Mouse (Mus musculus): ENCODE results near the gene Arl5c. TPM values are rescaled to one million over a fixed set of nuclear protein-coding genes. Genes with fewer than 3 reads are reported as not detected.

Arl5c gene
- 7.0 and 8.8 TPM in 2 replicates for polyA plus RNA-seq (2015; fragmentation: Nextera tagmentation; extraction: Ambion mirVana)

GRCm38 (mm10) chr11:97995564-97996288, at the start of gene Arl5c:
Gene Arl5c, minus strand, starts transcription at chr11:97996181.
- peaks cover 18% of the 10 kb centered on the region for H3K27me3 ChIP-seq
- peaks cover 21% of the 10 kb centered on the region for H3K4me1 ChIP-seq

GRCm38 (mm10) chr11:98045596-98045995, 49.6 kb upstream of the Arl5c start:
- H3K4me2 ChIP-seq (replicated peaks), result no peak overlapping the region
- peaks cover 32% of the 10 kb centered on the region for H3K27me3 ChIP-seq
- ATAC-seq (ENCODE audit: low FRiP score, low read depth), result no peak
- H3K4me3 ChIP-seq, result no peak overlapping the region
- H3K9me3 ChIP-seq, result 0 out of 2 replicates have a peak, but pooled peaks cover 3% of the 10 kb centered on the region
- no peak overlapping the region for H3K9ac ChIP-seq
- no peak overlapping the region for H3K27ac ChIP-seq
- no peaks in the 10 kb centered on the region for H3K36me3 ChIP-seq
- H3K4me1 ChIP-seq, result 0 out of 2 replicates have a peak, but pooled peaks cover 3% of the 10 kb centered on the region
- 64% methylated on average over 4 of the region's 4 CpGs for WGBS

More at GRCm38 (mm10) chr11:97995564-97996288, at the start of gene Arl5c:
- peak within 1 kb of the TSS; percentile 92 for H3K4me2 ChIP-seq (replicated peaks)
- peak within 1 kb of the TSS; percentile 54 for H3K4me3 ChIP-seq
- peak within 1 kb of the TSS; percentile 67 for H3K9ac ChIP-seq
- H3K36me3 ChIP-seq, result no peaks in the 10 kb centered on the region
- ATAC-seq (ENCODE audit: low FRiP score, low read depth), result peak; percentile 42; the same call in 1 of the 2 replicates
- 1% methylated on average over 26 of the region's 26 CpGs for WGBS
- H3K27ac ChIP-seq, result no peak within 1 kb of the TSS
- no peaks in the 10 kb centered on the region for H3K9me3 ChIP-seq

DNA sequence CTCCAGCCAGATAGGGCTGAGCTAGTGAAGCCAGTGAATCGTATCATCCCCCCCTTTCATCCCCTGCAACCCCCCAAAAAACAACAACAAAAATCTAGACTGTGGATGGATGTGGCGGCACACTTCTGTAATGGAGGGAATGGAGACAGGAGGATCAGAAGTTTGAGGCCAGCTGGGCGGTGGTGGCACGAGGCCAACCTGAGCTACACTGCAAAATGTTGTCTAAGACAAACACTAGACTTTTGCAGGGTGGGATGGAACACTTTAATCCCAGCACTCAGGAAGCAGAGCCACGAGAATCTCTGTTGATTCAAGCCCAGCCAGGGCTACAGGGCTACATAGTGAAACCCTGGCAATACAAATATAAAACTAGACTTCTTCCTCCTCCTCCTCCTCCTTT, 48.1 kb upstream of the Arl5c start:
- Histone ChIP-seq H3K9ac (no peak overlapping the region), H3K27me3 (peaks cover 17% of the 10 kb centered on the region), H3K36me3 (no peaks in the 10 kb centered on the region), H3K27ac (no peak overlapping the region), H3K4me1 (0 out of 2 replicates have a peak, but pooled peaks cover 3% of the 10 kb centered on the region), H3K4me2 (replicated peaks) (no peak overlapping the region), H3K4me3 (no peak overlapping the region), H3K9me3 (0 out of 2 replicates have a peak, but pooled peaks cover 3% of the 10 kb centered on the region)
- ATAC-seq (ENCODE audit: low FRiP score, low read depth), result no peak
- 76% methylated on average over 5 of the region's 5 CpGs for WGBS

DNA sequence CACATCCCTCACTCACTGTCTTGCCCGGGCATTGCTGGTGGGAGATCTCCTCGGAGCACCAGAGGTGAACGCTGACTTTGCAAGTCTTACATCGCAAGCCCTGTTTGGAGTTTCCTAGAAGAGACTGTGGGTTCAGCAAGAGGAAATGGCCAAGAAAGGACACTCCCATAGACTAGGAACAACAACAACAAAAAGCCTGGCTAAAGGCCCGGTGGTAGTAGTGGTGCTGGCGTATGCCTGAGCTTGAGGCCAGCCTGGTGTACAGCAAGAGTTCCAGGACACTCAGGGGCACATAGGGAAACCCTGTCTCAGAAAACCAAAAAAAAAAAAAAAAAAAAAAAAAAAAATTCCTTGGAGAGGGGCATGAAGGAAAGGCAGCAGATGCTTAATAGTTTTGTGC, 46.8 kb upstream of the Arl5c start:
- Histone ChIP-seq H3K9ac (no peak overlapping the region), H3K4me1 (0 out of 2 replicates have a peak, but pooled peaks cover 3% of the 10 kb centered on the region), H3K4me3 (no peak overlapping the region), H3K27ac (no peak overlapping the region), H3K27me3 (peaks cover 8% of the 10 kb centered on the region), H3K36me3 (no peaks in the 10 kb centered on the region), H3K9me3 (0 out of 2 replicates have a peak, but pooled peaks cover 3% of the 10 kb centered on the region), H3K4me2 (replicated peaks) (no peak overlapping the region)
- no peak for ATAC-seq (ENCODE audit: low FRiP score, low read depth)
- 83% methylated on average over 6 of the region's 6 CpGs for WGBS

- H3K4me1 ChIP-seq, result peaks cover 8% of the 10 kb centered on the region
- no peak overlapping the region for H3K27ac ChIP-seq
- WGBS, result 67% methylated on average over 8 of the region's 8 CpGs
- no peaks in the 10 kb centered on the region for H3K36me3 ChIP-seq
- H3K9me3 ChIP-seq, result 0 out of 2 replicates have a peak, but pooled peaks cover 3% of the 10 kb centered on the region
- H3K27me3 ChIP-seq, result peaks cover 22% of the 10 kb centered on the region
- ATAC-seq (ENCODE audit: low FRiP score, low read depth), result no peak
- peak overlapping the region; percentile 43; the same call in 1 of the 2 replicates for H3K9ac ChIP-seq
- H3K4me2 ChIP-seq (replicated peaks), result no peak overlapping the region
- H3K4me3 ChIP-seq, result no peak overlapping the region
Measured at GRCm38 (mm10) chr11:98040975-98041374, 45.0 kb upstream of the Arl5c start.

GRCm38 (mm10) chr11:98037871-98038270, 41.9 kb upstream of the Arl5c start:
- ATAC-seq (ENCODE audit: low FRiP score, low read depth), result no peak
- H3K4me1 ChIP-seq, result peaks cover 19% of the 10 kb centered on the region
- 60% methylated on average over 14 of the region's 14 CpGs for WGBS
- H3K9ac ChIP-seq, result no peak overlapping the region
- H3K4me3 ChIP-seq, result no peak overlapping the region
- H3K36me3 ChIP-seq, result no peaks in the 10 kb centered on the region
- no peak overlapping the region for H3K4me2 ChIP-seq (replicated peaks)
- H3K27me3 ChIP-seq, result peaks cover 30% of the 10 kb centered on the region
- H3K27ac ChIP-seq, result no peak overlapping the region
- H3K9me3 ChIP-seq, result no peaks in the 10 kb centered on the region

GRCm38 (mm10) chr11:98035977-98036377, 40.0 kb upstream of the Arl5c start:
- Histone ChIP-seq H3K4me1 (peaks cover 19% of the 10 kb centered on the region), H3K9me3 (no peaks in the 10 kb centered on the region), H3K4me3 (peak overlapping the region; percentile 38), H3K4me2 (replicated peaks) (peak overlapping the region; percentile 73), H3K36me3 (peaks cover 4% of the 10 kb centered on the region), H3K27ac (no peak overlapping the region), H3K27me3 (peaks cover 30% of the 10 kb centered on the region), H3K9ac (peak overlapping the region; percentile 59)
- ATAC-seq (ENCODE audit: low FRiP score, low read depth), result 0 out of 2 replicates have a peak, but pooled peaks have one; percentile 52
- under 1% methylated on average over 25 of the region's 27 CpGs for WGBS

DNA sequence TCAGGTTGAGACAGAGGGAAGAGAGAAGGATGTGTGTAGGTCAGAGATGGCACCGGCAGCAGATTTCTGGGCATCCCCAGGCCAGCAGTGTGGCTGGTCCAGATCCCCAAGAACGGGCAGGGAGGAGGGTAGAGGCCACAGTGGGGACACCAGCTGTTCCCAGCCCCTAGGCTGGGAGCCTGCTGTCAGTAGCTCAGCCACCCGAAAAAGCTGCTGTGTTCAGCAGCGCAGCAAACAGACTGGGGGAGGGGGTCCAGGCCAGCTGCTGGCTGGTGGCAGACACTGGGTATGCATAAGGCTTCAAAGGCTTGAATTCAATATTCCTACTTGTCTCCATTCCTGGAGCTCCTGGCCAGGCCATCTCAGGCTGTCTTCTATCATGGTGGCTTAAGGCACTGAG, 38.9 kb upstream of the Arl5c start:
- Histone ChIP-seq H3K9ac (no peak overlapping the region), H3K27me3 (peaks cover 30% of the 10 kb centered on the region), H3K4me3 (no peak overlapping the region), H3K27ac (no peak overlapping the region), H3K9me3 (no peaks in the 10 kb centered on the region), H3K4me1 (peaks cover 19% of the 10 kb centered on the region), H3K4me2 (replicated peaks) (no peak overlapping the region), H3K36me3 (peaks cover 15% of the 10 kb centered on the region)
- 21% methylated on average over 4 of the region's 4 CpGs for WGBS
- ATAC-seq (ENCODE audit: low FRiP score, low read depth), result peak; percentile 66; the same call in 1 of the 2 replicates

DNA sequence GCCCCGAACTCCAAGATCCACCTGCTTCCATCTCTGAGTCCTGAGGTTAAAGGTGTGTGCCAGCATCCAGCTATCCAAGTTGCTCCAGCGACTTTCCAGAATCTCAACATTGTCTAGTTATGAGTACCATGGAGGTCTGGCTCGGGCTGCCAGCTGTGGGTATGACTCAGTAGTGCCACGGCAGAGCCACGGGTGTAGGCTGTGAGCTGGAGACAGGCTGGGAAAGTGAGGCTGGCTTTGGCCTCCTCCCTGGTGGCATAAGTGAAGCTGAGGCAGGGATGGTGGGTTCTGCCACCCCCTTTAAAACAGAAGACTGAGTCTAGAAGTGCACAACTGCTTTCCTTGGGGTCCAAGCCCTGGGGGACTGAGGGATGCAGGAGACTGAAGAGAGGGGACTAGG, 38.1 kb upstream of the Arl5c start:
- Histone ChIP-seq H3K9ac (no peak overlapping the region), H3K4me2 (replicated peaks) (no peak overlapping the region), H3K4me1 (peaks cover 19% of the 10 kb centered on the region), H3K36me3 (peaks cover 23% of the 10 kb centered on the region), H3K4me3 (no peak overlapping the region), H3K9me3 (no peaks in the 10 kb centered on the region), H3K27me3 (peaks cover 30% of the 10 kb centered on the region), H3K27ac (no peak overlapping the region)
- no peak for ATAC-seq (ENCODE audit: low FRiP score, low read depth)
- 85% methylated on average over 5 of the region's 5 CpGs for WGBS

GRCm38 (mm10) chr11:98031443-98031770, 35.4 kb upstream of the Arl5c start:
- 8% methylated on average over 5 of the region's 5 CpGs for WGBS
- H3K9ac ChIP-seq, result no peak overlapping the region
- H3K36me3 ChIP-seq, result peaks cover 33% of the 10 kb centered on the region
- no peaks in the 10 kb centered on the region for H3K9me3 ChIP-seq
- H3K4me2 ChIP-seq (replicated peaks), result no peak overlapping the region
- H3K27me3 ChIP-seq, result peaks cover 13% of the 10 kb centered on the region
- no peak overlapping the region for H3K4me3 ChIP-seq
- peaks cover 28% of the 10 kb centered on the region for H3K4me1 ChIP-seq
- ATAC-seq (ENCODE audit: low FRiP score, low read depth), result no peak
- H3K27ac ChIP-seq, result no peak overlapping the region

- H3K36me3 ChIP-seq, result peaks cover 33% of the 10 kb centered on the region
- no peak for ATAC-seq (ENCODE audit: low FRiP score, low read depth)
- H3K4me2 ChIP-seq (replicated peaks), result no peak overlapping the region
- no peak overlapping the region for H3K27ac ChIP-seq
- no peaks in the 10 kb centered on the region for H3K9me3 ChIP-seq
- no peak overlapping the region for H3K4me3 ChIP-seq
- no peak overlapping the region for H3K9ac ChIP-seq
- peaks cover 26% of the 10 kb centered on the region for H3K4me1 ChIP-seq
- peaks cover 7% of the 10 kb centered on the region; the same call in 1 of the 2 replicates for H3K27me3 ChIP-seq
- WGBS, result 42% methylated on average over 5 of the region's 5 CpGs
Measured at GRCm38 (mm10) chr11:98030701-98031442, 34.9 kb upstream of the Arl5c start.

- Histone ChIP-seq H3K27ac (no peak overlapping the region), H3K4me1 (peaks cover 24% of the 10 kb centered on the region), H3K4me2 (replicated peaks) (peak overlapping the region; percentile 94), H3K9me3 (no peaks in the 10 kb centered on the region), H3K9ac (peak overlapping the region; percentile 100), H3K4me3 (peak overlapping the region; percentile 100), H3K36me3 (peaks cover 33% of the 10 kb centered on the region), H3K27me3 (no peaks in the 10 kb centered on the region)
- no peak for ATAC-seq (ENCODE audit: low FRiP score, low read depth)
- WGBS, result 22% methylated on average over 7 of the region's 7 CpGs
Measured at GRCm38 (mm10) chr11:98027785-98028184, 31.8 kb upstream of the Arl5c start.
